Mouse (Mus musculus) intestine, embryonic 16.5 days (tissue): ENCODE measurements around the gene E130114P18Rik. TPM values are rescaled to one million over a fixed set of nuclear protein-coding genes. Genes with fewer than 3 reads are reported as not detected.

Source experiments
- ATAC-seq: fragments of 200-750 bp; cut with Nextera tagmentation; 2 replicates; pipeline ENCODE4 v1.8.0; 2017; ENCODE audit warnings: moderate TSS enrichment, moderate library complexity
- H3K27ac ChIP-seq: fragments of 300-500 bp; sonication (generic); 2 replicates; pipeline ENCODE4 v1.5.1; 2014; ENCODE audit warnings: mild to moderate bottlenecking, low read length
- H3K27me3 ChIP-seq: fragments of 300-500 bp; sonication (generic); replicated peaks from 2 replicates; pipeline ENCODE4 v1.6.1; 2014; ENCODE audit warnings: low read length, control low read depth, mixed read lengths; ENCODE audit not compliant: control insufficient read depth, insufficient read depth
- H3K36me3 ChIP-seq: fragments of 300-500 bp; sonication (generic); 2 replicates; pipeline ENCODE4 v1.6.1; 2014; ENCODE audit warnings: low read length, control low read depth; ENCODE audit not compliant: control insufficient read depth, insufficient read depth
- H3K4me1 ChIP-seq: fragments of 300-500 bp; sonication (generic); 2 replicates; pipeline ENCODE4 v1.6.1; 2014; ENCODE audit warnings: low read length, control low read depth, mixed read lengths; ENCODE audit not compliant: control insufficient read depth, insufficient read depth
- H3K4me2 ChIP-seq: fragments of 300-500 bp; sonication (generic); 2 replicates; pipeline ENCODE4 v1.6.1; 2014; ENCODE audit warnings: low read depth, low read length, control low read depth
- H3K4me3 ChIP-seq: fragments of 300-500 bp; sonication (generic); 2 replicates; pipeline ENCODE4 v1.5.1; 2014; ENCODE audit warnings: mild to moderate bottlenecking, low read length
- H3K9ac ChIP-seq: fragments of 300-500 bp; sonication (generic); 2 replicates; pipeline ENCODE4 v1.6.1; 2014; ENCODE audit warnings: low read depth, low read length
- H3K9me3 ChIP-seq: fragments of 300-500 bp; sonication (generic); 2 replicates; pipeline ENCODE4 v1.6.1; 2016; ENCODE audit warnings: low read length, control low read depth; ENCODE audit not compliant: control insufficient read depth
- WGBS: fragments of 180-500 bp; shearing (Covaris S2); extraction: QIAGEN DNeasy Blood & Tissue Kit; methylation state at CpG from one replicate; pipeline ENCODE4 v1.1.7; 2014; 5-methylcytosine and 5-hydroxymethylcytosine counted together
- polyA plus RNA-seq: library from polyadenylated mRNA; unstranded; fragments of >200 nt; fragmentation: Nextera tagmentation; extraction: Ambion mirVana; gene quantifications from 2 replicates; pipeline ENCODE4 v1.2.1, GENCODE M21; 2015

Gene E130114P18Rik
- polyA plus RNA-seq, 1 experiment from 2014 or later: 2.6 TPM

GRCm38 (mm10) chr4:97602579-97602978, 175.3 kb downstream of the E130114P18Rik start:
- no peak overlapping the region for H3K27ac ChIP-seq
- H3K9ac ChIP-seq: no peak overlapping the region
- H3K4me3 ChIP-seq: no peak overlapping the region
- no peaks in the 10 kb centered on the region for H3K36me3 ChIP-seq
- no peak for ATAC-seq
- no peak overlapping the region for H3K4me2 ChIP-seq
- no peaks in the 10 kb centered on the region for H3K9me3 ChIP-seq
- WGBS: 70% methylated on average over 4 of the region's 4 CpGs
- H3K4me1 ChIP-seq: peaks cover 13% of the 10 kb centered on the region
- H3K27me3 ChIP-seq: no peaks in the 10 kb centered on the region

GRCm38 (mm10) chr4:97600875-97601835, 176.7 kb downstream of the E130114P18Rik start:
- Histone ChIP-seq H3K9me3 (no peaks in the 10 kb centered on the region), H3K9ac (no peak overlapping the region), H3K4me3 (no peak overlapping the region), H3K27me3 (no peaks in the 10 kb centered on the region), H3K36me3 (no peaks in the 10 kb centered on the region), H3K27ac (peak overlapping the region; percentile 52), H3K4me1 (peaks cover 9% of the 10 kb centered on the region), H3K4me2 (peak overlapping the region; percentile 12; the same call in 1 of the 2 replicates)
- 23% methylated on average over 8 of the region's 8 CpGs for WGBS
- ATAC-seq: peak; percentile 95

- Histone ChIP-seq H3K4me1 (peaks cover 9% of the 10 kb centered on the region), H3K4me2 (no peak overlapping the region), H3K27ac (no peak overlapping the region), H3K4me3 (no peak overlapping the region), H3K36me3 (no peaks in the 10 kb centered on the region), H3K27me3 (no peaks in the 10 kb centered on the region), H3K9ac (no peak overlapping the region), H3K9me3 (no peaks in the 10 kb centered on the region)
- no peak for ATAC-seq
- WGBS: 90% methylated on average over 1 of the region's 1 CpGs
These were observed 180.4 kb downstream of the E130114P18Rik start for GRCm38 (mm10) chr4:97597443-97597842.

DNA sequence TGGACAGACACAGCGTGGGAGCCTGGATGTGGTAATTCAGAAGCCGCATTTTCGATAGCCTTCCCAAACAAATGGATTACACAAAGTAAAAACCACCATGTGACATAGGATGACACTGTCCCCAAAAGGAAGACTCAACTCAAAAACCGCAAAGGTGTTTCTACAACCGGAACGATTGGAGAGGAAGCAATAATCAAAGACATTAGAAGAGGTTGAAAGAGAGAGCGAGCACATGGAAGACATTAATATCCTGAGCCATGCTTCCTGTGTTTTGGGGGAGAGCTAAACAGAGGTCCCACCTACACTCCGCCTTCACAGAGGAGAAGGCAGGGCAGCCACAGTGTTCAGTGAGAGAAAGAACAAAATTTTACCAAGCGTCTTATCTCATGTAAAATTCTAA, 181.5 kb downstream of the E130114P18Rik start:
- Histone ChIP-seq H3K4me3 (no peak overlapping the region), H3K36me3 (no peaks in the 10 kb centered on the region), H3K4me2 (no peak overlapping the region), H3K9me3 (no peaks in the 10 kb centered on the region), H3K4me1 (peaks cover under 1% of the 10 kb centered on the region; the same call in 1 of the 2 replicates), H3K9ac (no peak overlapping the region), H3K27ac (no peak overlapping the region), H3K27me3 (no peaks in the 10 kb centered on the region)
- 81% methylated on average over 9 of the region's 9 CpGs for WGBS
- no peak for ATAC-seq

DNA sequence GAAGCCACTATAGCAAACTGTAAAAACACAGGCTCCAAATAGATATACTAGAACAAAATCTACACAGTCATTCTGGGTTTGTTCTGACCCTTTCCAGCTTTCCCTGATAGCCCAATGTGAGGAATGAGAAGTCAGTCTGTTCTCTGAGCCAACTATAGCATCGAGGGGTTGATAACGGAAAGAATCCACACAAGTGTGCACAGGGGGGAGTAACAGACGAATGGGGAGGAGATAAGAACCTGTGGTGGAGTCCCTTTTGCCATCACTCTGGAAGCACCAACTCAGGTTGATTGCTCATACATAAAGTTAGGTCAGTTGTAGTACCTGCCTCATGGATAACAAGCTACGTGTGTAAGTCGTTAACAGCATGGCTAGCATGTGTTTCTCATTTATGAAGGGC, 184.0 kb downstream of the E130114P18Rik start:
- no peak overlapping the region for H3K4me3 ChIP-seq
- no peak overlapping the region for H3K9ac ChIP-seq
- no peaks in the 10 kb centered on the region for H3K9me3 ChIP-seq
- ATAC-seq: no peak
- H3K27ac ChIP-seq: no peak overlapping the region
- no peaks in the 10 kb centered on the region for H3K4me1 ChIP-seq
- no peaks in the 10 kb centered on the region for H3K36me3 ChIP-seq
- 87% methylated on average over 5 of the region's 5 CpGs for WGBS
- no peak overlapping the region for H3K4me2 ChIP-seq
- no peaks in the 10 kb centered on the region for H3K27me3 ChIP-seq

- Histone ChIP-seq H3K9me3 (no peaks in the 10 kb centered on the region), H3K4me1 (no peaks in the 10 kb centered on the region), H3K4me2 (no peak overlapping the region), H3K27ac (no peak overlapping the region), H3K4me3 (no peak overlapping the region), H3K27me3 (no peaks in the 10 kb centered on the region), H3K9ac (no peak overlapping the region), H3K36me3 (no peaks in the 10 kb centered on the region)
- ATAC-seq: peak; percentile 50
- WGBS: 57% methylated on average over 1 of the region's 1 CpGs
These were observed 188.1 kb downstream of the E130114P18Rik start for GRCm38 (mm10) chr4:97589790-97590189.

- no peaks in the 10 kb centered on the region for H3K9me3 ChIP-seq
- no peaks in the 10 kb centered on the region for H3K27me3 ChIP-seq
- H3K36me3 ChIP-seq: no peaks in the 10 kb centered on the region
- H3K4me3 ChIP-seq: no peak overlapping the region
- no peak overlapping the region for H3K4me2 ChIP-seq
- H3K4me1 ChIP-seq: 0 out of 2 replicates have a peak, but pooled peaks cover 4% of the 10 kb centered on the region
- H3K9ac ChIP-seq: no peak overlapping the region
- H3K27ac ChIP-seq: no peak overlapping the region
- 77% methylated on average over 9 of the region's 9 CpGs for WGBS
- ATAC-seq: no peak
These were observed 190.4 kb downstream of the E130114P18Rik start for GRCm38 (mm10) chr4:97587412-97588010.

- no peaks in the 10 kb centered on the region for H3K27me3 ChIP-seq
- WGBS: 85% methylated on average over 7 of the region's 7 CpGs
- 0 out of 2 replicates have a peak, but pooled peaks cover 4% of the 10 kb centered on the region for H3K4me1 ChIP-seq
- H3K9me3 ChIP-seq: no peaks in the 10 kb centered on the region
- H3K36me3 ChIP-seq: no peaks in the 10 kb centered on the region
- ATAC-seq: no peak
- no peak overlapping the region for H3K27ac ChIP-seq
- no peak overlapping the region for H3K4me3 ChIP-seq
- H3K9ac ChIP-seq: no peak overlapping the region
- H3K4me2 ChIP-seq: no peak overlapping the region
These were observed 192.7 kb downstream of the E130114P18Rik start for GRCm38 (mm10) chr4:97585170-97585569.

DNA sequence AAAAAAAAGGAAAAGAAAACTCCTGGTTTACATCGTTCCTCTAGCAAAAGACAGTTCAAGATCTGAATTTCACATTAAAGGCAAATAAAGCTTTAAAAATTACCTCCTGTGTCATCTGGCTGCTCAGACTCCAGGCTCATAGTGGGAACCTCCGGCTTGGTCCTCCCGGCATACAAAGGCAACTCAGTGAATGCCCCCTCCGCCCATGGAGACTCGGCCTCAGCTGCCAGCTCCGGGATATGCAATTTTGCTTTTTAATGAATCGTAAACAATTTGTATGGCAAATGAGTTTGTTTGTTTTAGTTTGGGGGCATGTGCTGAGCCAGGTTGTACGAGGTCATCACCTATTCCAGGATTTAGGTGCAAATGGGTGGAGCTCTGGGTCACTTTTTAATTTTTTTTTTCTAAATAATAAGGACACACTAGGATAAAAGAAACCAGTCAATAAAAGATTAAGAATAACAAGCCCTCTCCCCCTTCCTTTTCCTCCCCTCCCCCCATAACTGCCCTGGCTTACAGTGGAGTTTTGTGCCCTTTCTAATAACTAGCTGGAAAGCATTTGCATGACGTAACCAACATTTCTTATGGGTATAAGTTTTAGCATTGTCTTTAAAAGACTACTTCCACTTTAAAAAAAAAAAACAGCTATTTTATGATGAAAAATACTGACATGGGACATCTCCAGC, 193.3 kb downstream of the E130114P18Rik start:
- no peaks in the 10 kb centered on the region for H3K9me3 ChIP-seq

More for the DNA sequence above, 193.3 kb downstream of the E130114P18Rik start:
- no peak overlapping the region for H3K27ac ChIP-seq
- no peak overlapping the region for H3K9ac ChIP-seq
- 0 out of 2 replicates have a peak, but pooled peaks cover 4% of the 10 kb centered on the region for H3K4me1 ChIP-seq
- H3K27me3 ChIP-seq: no peaks in the 10 kb centered on the region
- 61% methylated on average over 9 of the region's 9 CpGs for WGBS
- no peaks in the 10 kb centered on the region for H3K36me3 ChIP-seq
- ATAC-seq: no peak
- H3K4me2 ChIP-seq: no peak overlapping the region
- no peak overlapping the region for H3K4me3 ChIP-seq
